Mouse (Mus musculus) CD4-positive helper T cell, adult 2 months (primary cell): ENCODE measurements at regions not wholly inside any gene's neighbourhood (a gene's known extent, or its start where the extent isn't known, plus 50 kb on each side); places are given as distances from the start of the nearest gene placed in this dataset.

Experiments
- DNase-seq: peaks from one replicate; pipeline ENCODE4 v3.0.0-alpha.2; 2012; ENCODE audit warnings: low read depth, missing footprints, low spot score

GRCm38 (mm10) chr4:34226089-34226840 lies 176.3 kb upstream of the Spaca1 start:
- no peak for DNase-seq

GRCm38 (mm10) chr4:34226886-34227285 lies 176.9 kb upstream of the Spaca1 start:
- no peak for DNase-seq

- DNase-seq, result no peak
Observed at GRCm38 (mm10) chr4:34227611-34228010, 177.6 kb upstream of the Spaca1 start.

GRCm38 (mm10) chr4:34231270-34231669 lies 181.3 kb upstream of the Spaca1 start:
- peak; percentile 36 for DNase-seq

GRCm38 (mm10) chr4:34234204-34234603 lies 184.2 kb upstream of the Spaca1 start:
- DNase-seq, result no peak

GRCm38 (mm10) chr4:34234645-34235044 lies 184.7 kb upstream of the Spaca1 start:
- no peak for DNase-seq

- DNase-seq, result no peak
Observed at GRCm38 (mm10) chr4:34237791-34238190, 187.8 kb upstream of the Spaca1 start.

GRCm38 (mm10) chr4:34239624-34240023 lies 189.6 kb upstream of the Spaca1 start:
- DNase-seq, result no peak

- DNase-seq, result no peak
Observed at GRCm38 (mm10) chr4:34241060-34241571, 191.1 kb upstream of the Spaca1 start.

- DNase-seq, result no peak
Observed at GRCm38 (mm10) chr4:34241673-34242072, 191.7 kb upstream of the Spaca1 start.

GRCm38 (mm10) chr4:34259444-34259843 lies 209.5 kb upstream of the Spaca1 start:
- no peak for DNase-seq

GRCm38 (mm10) chr4:34260468-34260867 lies 210.5 kb upstream of the Spaca1 start:
- DNase-seq, result no peak

GRCm38 (mm10) chr4:34261809-34262208 lies 211.8 kb upstream of the Spaca1 start:
- DNase-seq, result no peak

- DNase-seq, result no peak
Observed at GRCm38 (mm10) chr4:34264431-34264830, 214.4 kb upstream of the Spaca1 start.

- no peak for DNase-seq
Observed at GRCm38 (mm10) chr4:34274316-34274715, 224.3 kb upstream of the Spaca1 start.

GRCm38 (mm10) chr4:34275372-34275771 lies 225.4 kb upstream of the Spaca1 start:
- DNase-seq, result no peak

- DNase-seq, result no peak
Observed at GRCm38 (mm10) chr4:34302504-34303108, 248.1 kb upstream of the Akirin2 start.

- no peak for DNase-seq
Observed at GRCm38 (mm10) chr4:34308921-34309563, 241.7 kb upstream of the Akirin2 start.

GRCm38 (mm10) chr4:34310061-34310642 lies 240.6 kb upstream of the Akirin2 start:
- no peak for DNase-seq

GRCm38 (mm10) chr4:34315848-34316247 lies 234.9 kb upstream of the Akirin2 start:
- no peak for DNase-seq

- no peak for DNase-seq
Observed at GRCm38 (mm10) chr4:34322841-34323240, 227.9 kb upstream of the Akirin2 start.

- DNase-seq, result no peak
Observed at GRCm38 (mm10) chr4:34328151-34328785, 222.5 kb upstream of the Akirin2 start.
